Mouse (Mus musculus): ENCODE data around the gene Olfr571. TPM values are rescaled to one million over a fixed set of nuclear protein-coding genes. Genes with fewer than 3 reads are reported as not detected.

The Olfr571 gene
- polyA plus RNA-seq, 1 experiment from 2014 or later: not detected

DNA sequence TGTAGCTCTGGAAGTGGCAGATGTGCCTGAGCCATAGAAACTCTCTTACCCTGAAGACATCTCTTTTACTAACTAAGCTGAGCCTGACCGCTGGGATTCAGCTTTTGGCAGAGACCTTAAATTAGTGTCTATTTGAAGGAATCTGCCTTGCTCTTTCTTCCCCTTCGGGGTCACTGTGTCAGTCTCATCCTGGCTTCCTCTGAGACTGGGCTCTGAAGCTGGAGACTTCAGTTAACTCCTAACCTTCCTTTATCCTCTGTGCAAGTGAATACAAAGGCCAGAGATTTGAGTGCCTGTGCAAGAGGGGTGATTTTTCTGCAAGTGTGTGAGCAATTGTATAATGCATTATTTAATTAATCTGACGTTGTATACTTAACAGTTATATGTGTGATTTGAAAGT is 26.6 kb downstream of the Olfr571 start, which contains the start of gene Olfr569:
TSS of gene Olfr569 (minus strand) at position 101 of the 400 bp plus-strand sequence.
- H3K4me1 ChIP-seq: no peaks in the 10 kb centered on the region
- H3K36me3 ChIP-seq: no peaks in the 10 kb centered on the region
- no peak for DNase-seq (ENCODE audit: low spot score)
- WGBS: 69% methylated on average over 3 of the region's 3 CpGs
- no peak within 1 kb of the TSS for H3K27ac ChIP-seq
- no peaks in the 10 kb centered on the region for H3K27me3 ChIP-seq (ENCODE audit: low read depth, poor library complexity, severe bottlenecking)
- H3K4me3 ChIP-seq: no peak within 1 kb of the TSS
- no peaks in the 10 kb centered on the region for H3K9me3 ChIP-seq (replicated peaks)

DNA sequence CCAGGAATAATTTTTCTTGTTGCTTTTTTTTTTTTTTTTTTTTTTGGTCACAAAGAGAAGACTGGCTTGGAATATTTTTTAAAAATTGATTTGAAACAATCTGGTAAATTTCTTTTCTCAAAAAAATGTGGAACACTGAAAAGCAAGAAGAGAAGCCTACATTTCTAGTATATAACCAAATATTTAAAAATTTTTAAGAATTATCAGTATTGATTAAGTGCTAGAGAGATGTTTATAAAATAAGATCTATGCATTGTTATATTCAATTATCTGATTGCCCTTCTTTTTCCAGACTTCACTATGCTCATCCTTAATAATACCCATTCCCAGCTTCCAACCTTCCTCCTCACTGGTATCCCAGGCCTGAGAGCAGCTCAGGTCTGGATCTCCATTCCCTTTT is 40.5 kb downstream of the Olfr571 start, which contains the start of gene Olfr568:
TSS of gene Olfr568 (plus strand) at position 301 of the 400 bp plus-strand sequence.
- no peaks in the 10 kb centered on the region for H3K4me1 ChIP-seq
- no peaks in the 10 kb centered on the region for H3K9me3 ChIP-seq (replicated peaks)
- no peaks in the 10 kb centered on the region for H3K27me3 ChIP-seq (ENCODE audit: low read depth, poor library complexity, severe bottlenecking)
- no peak within 1 kb of the TSS for H3K4me3 ChIP-seq
- DNase-seq (ENCODE audit: low spot score): no peak
- H3K27ac ChIP-seq: no peak within 1 kb of the TSS
- H3K36me3 ChIP-seq: no peaks in the 10 kb centered on the region

DNA sequence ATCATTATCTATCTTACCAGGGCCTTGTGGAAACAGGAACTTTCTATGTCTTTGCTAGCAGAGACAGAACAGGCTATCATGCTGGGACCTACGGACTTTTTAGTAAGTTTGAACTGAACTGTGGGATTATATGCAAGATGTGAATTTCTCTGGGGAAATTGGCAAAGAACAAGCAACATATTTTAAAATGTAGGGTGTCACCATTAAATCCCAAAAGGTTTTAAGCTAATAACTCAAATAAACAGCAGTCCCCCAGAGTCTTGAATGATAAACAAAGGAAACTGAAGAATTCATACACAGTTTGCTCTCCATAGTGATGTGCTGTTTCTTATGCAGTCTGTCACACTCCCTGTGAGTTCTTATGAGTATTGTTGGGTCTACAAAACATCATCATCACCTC is 58.7 kb downstream of the Olfr571 start, which contains the start of gene Olfr566:
TSS of gene Olfr566 (minus strand) at position 101 of the 400 bp plus-strand sequence.
- DNase-seq (ENCODE audit: low spot score): no peak
- H3K4me1 ChIP-seq: no peaks in the 10 kb centered on the region
- no peak within 1 kb of the TSS for H3K4me3 ChIP-seq
- no peaks in the 10 kb centered on the region for H3K9me3 ChIP-seq (replicated peaks)
- H3K36me3 ChIP-seq: no peaks in the 10 kb centered on the region
- H3K27ac ChIP-seq: no peak within 1 kb of the TSS
- 92% methylated on average over 1 of the region's 1 CpGs for WGBS
- H3K27me3 ChIP-seq (ENCODE audit: low read depth, poor library complexity, severe bottlenecking): no peaks in the 10 kb centered on the region

DNA sequence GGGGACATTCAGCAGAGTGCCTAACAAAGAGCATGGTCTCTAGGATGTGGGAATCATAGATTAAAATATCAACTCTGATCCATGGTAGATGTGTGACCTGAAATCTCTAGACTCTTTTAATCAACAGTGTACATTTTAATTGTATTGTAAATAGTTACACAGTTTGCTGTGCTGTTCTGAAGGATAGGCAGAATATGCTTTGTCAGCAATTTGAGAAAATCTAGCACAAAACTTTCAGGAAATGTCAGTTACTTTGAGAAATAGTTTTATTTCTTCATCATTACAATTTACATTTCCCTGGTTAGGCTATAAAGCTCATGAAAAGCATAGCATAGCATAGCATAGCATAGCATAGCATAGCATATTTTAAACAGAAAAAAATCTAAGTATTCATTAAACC is 61.5 kb downstream of the Olfr571 start:
- no peak overlapping the region for H3K27ac ChIP-seq
- no peak overlapping the region for H3K4me3 ChIP-seq
- no peaks in the 10 kb centered on the region for H3K9me3 ChIP-seq (replicated peaks)
- H3K27me3 ChIP-seq (ENCODE audit: low read depth, poor library complexity, severe bottlenecking): no peaks in the 10 kb centered on the region
- H3K36me3 ChIP-seq: no peaks in the 10 kb centered on the region
- no peaks in the 10 kb centered on the region for H3K4me1 ChIP-seq
- no peak for DNase-seq (ENCODE audit: low spot score)

Other genes with a start within 250 kb of the Olfr571 start
- 7.8 and 13.0 TPM in 2 replicates for gene Trim68, start 230.2 kb downstream of the Olfr571 start, polyA plus RNA-seq (2016; fragmentation: Nextera tagmentation; extraction: Ambion mirVana)
- gene Olfr557, start 221.6 kb downstream of the Olfr571 start, polyA plus RNA-seq (2016; fragmentation: Nextera tagmentation; extraction: Ambion mirVana): not detected in 2 replicates
- gene Olfr558, start 215.3 kb downstream of the Olfr571 start, polyA plus RNA-seq (2016; fragmentation: Nextera tagmentation; extraction: Ambion mirVana): not detected in 2 replicates
- not detected in 2 replicates for gene Olfr33, start 198.5 kb downstream of the Olfr571 start, polyA plus RNA-seq (2016; fragmentation: Nextera tagmentation; extraction: Ambion mirVana)
- not detected in 2 replicates for gene Olfr559, start 190.0 kb downstream of the Olfr571 start, polyA plus RNA-seq (2016; fragmentation: Nextera tagmentation; extraction: Ambion mirVana)
- not detected in 2 replicates for gene Olfr560, start 158.2 kb downstream of the Olfr571 start, polyA plus RNA-seq (2016; fragmentation: Nextera tagmentation; extraction: Ambion mirVana)
- gene Olfr78, start 158.1 kb downstream of the Olfr571 start, polyA plus RNA-seq (2016; fragmentation: Nextera tagmentation; extraction: Ambion mirVana): not detected in 2 replicates
- gene Olfr561, start 146.3 kb downstream of the Olfr571 start, polyA plus RNA-seq (2016; fragmentation: Nextera tagmentation; extraction: Ambion mirVana): not detected in 2 replicates
- gene Olfr564, start 114.1 kb downstream of the Olfr571 start, polyA plus RNA-seq (2016; fragmentation: Nextera tagmentation; extraction: Ambion mirVana): not detected in 2 replicates
- gene Olfr566, start 58.8 kb downstream of the Olfr571 start, polyA plus RNA-seq (2016; fragmentation: Nextera tagmentation; extraction: Ambion mirVana): not detected in 2 replicates
- gene Olfr568, start 40.4 kb downstream of the Olfr571 start, polyA plus RNA-seq (2016; fragmentation: Nextera tagmentation; extraction: Ambion mirVana): not detected in 2 replicates
- gene Olfr569, start 26.7 kb downstream of the Olfr571 start, polyA plus RNA-seq (2016; fragmentation: Nextera tagmentation; extraction: Ambion mirVana): not detected in 2 replicates
- not detected in 2 replicates for gene Olfr570, start 23.0 kb downstream of the Olfr571 start, polyA plus RNA-seq (2016; fragmentation: Nextera tagmentation; extraction: Ambion mirVana)
- gene Olfr572, start 6.9 kb upstream of the Olfr571 start, polyA plus RNA-seq (2016; fragmentation: Nextera tagmentation; extraction: Ambion mirVana): not detected in 2 replicates
- gene Olfr573-ps1, start 25.0 kb upstream of the Olfr571 start, polyA plus RNA-seq (2016; fragmentation: Nextera tagmentation; extraction: Ambion mirVana): not detected in 2 replicates
- gene Olfr574, start 30.9 kb upstream of the Olfr571 start, polyA plus RNA-seq (2016; fragmentation: Nextera tagmentation; extraction: Ambion mirVana): not detected in 2 replicates
- not detected in 2 replicates for gene Olfr575, start 41.2 kb upstream of the Olfr571 start, polyA plus RNA-seq (2016; fragmentation: Nextera tagmentation; extraction: Ambion mirVana)
- gene Olfr576, start 45.1 kb upstream of the Olfr571 start, polyA plus RNA-seq (2016; fragmentation: Nextera tagmentation; extraction: Ambion mirVana): not detected in 2 replicates
- gene Olfr577, start 58.4 kb upstream of the Olfr571 start, polyA plus RNA-seq (2016; fragmentation: Nextera tagmentation; extraction: Ambion mirVana): not detected in 2 replicates
- not detected in 2 replicates for gene Olfr578, start 71.8 kb upstream of the Olfr571 start, polyA plus RNA-seq (2016; fragmentation: Nextera tagmentation; extraction: Ambion mirVana)
- not detected in 2 replicates for gene Olfr582, start 120.5 kb upstream of the Olfr571 start, polyA plus RNA-seq (2016; fragmentation: Nextera tagmentation; extraction: Ambion mirVana)
- gene Olfr583, start 133.8 kb upstream of the Olfr571 start, polyA plus RNA-seq (2016; fragmentation: Nextera tagmentation; extraction: Ambion mirVana): not detected in 2 replicates
- gene Olfr584, start 164.3 kb upstream of the Olfr571 start, polyA plus RNA-seq (2016; fragmentation: Nextera tagmentation; extraction: Ambion mirVana): not detected in 2 replicates
- gene Olfr585, start 180.2 kb upstream of the Olfr571 start, polyA plus RNA-seq (2016; fragmentation: Nextera tagmentation; extraction: Ambion mirVana): not detected in 2 replicates
- gene Olfr586, start 208.1 kb upstream of the Olfr571 start, polyA plus RNA-seq (2016; fragmentation: Nextera tagmentation; extraction: Ambion mirVana): not detected in 2 replicates
- gene Olfr588-ps1, start 223.3 kb upstream of the Olfr571 start, polyA plus RNA-seq (2016; fragmentation: Nextera tagmentation; extraction: Ambion mirVana): not detected in 2 replicates
- gene Olfr589, start 238.8 kb upstream of the Olfr571 start, polyA plus RNA-seq (2016; fragmentation: Nextera tagmentation; extraction: Ambion mirVana): not detected in 2 replicates